Mouse (Mus musculus) liver, postnatal 0 days (tissue): ENCODE measurements at regions not wholly inside any gene's neighbourhood (a gene's known extent, or its start where the extent isn't known, plus 50 kb on each side); places are given as distances from the start of the nearest gene placed in this dataset.

Experiments
- ATAC-seq: fragments of 200-750 bp; cut with Nextera tagmentation; 2 replicates; pipeline ENCODE4 v1.8.0; 2017; ENCODE audit warnings: mild to moderate bottlenecking, moderate library complexity
- DNase-seq: peaks from one replicate; pipeline ENCODE4 v3.0.0-alpha.2; 2016
- H3K27ac ChIP-seq: fragments of 300-500 bp; sonication (generic); 2 replicates; pipeline ENCODE4 v1.5.1; 2014; ENCODE audit warnings: antibody characterized with exemption, moderate library complexity, mild to moderate bottlenecking, low read depth
- H3K27me3 ChIP-seq: fragments of 300-500 bp; sonication (generic); 2 replicates; pipeline ENCODE4 v1.6.1; 2014; ENCODE audit warnings: low read length, control low read depth, mixed read lengths; ENCODE audit not compliant: insufficient read depth
- H3K36me3 ChIP-seq: fragments of 300-500 bp; sonication (generic); replicated peaks from 2 replicates; pipeline ENCODE4 v1.6.1; 2014; ENCODE audit warnings: mild to moderate bottlenecking, control low read depth, low read length, moderate library complexity, mixed read lengths; ENCODE audit not compliant: insufficient read depth
- H3K4me1 ChIP-seq: fragments of 300-500 bp; sonication (generic); 2 replicates; pipeline ENCODE4 v1.6.1; 2014; ENCODE audit warnings: antibody characterized with exemption, mild to moderate bottlenecking, control low read depth; ENCODE audit not compliant: insufficient read depth
- H3K4me2 ChIP-seq: fragments of 300-500 bp; sonication (generic); 2 replicates; pipeline ENCODE4 v1.6.1; 2014; ENCODE audit warnings: low read depth, mild to moderate bottlenecking, low read length, moderate library complexity, mixed read lengths
- H3K4me3 ChIP-seq: fragments of 300-500 bp; sonication (generic); 2 replicates; pipeline ENCODE4 v1.5.1; 2014; ENCODE audit warnings: low read depth, low read length
- H3K9ac ChIP-seq: fragments of 300-500 bp; sonication (generic); replicated peaks from 2 replicates; pipeline ENCODE4 v1.6.1; 2014; ENCODE audit warnings: mild to moderate bottlenecking, moderate library complexity
- H3K9me3 ChIP-seq: fragments of 300-500 bp; sonication (generic); 2 replicates; pipeline ENCODE4 v1.6.1; 2016; ENCODE audit warnings: mild to moderate bottlenecking, control low read depth, low read length, mixed read lengths
- CTCF ChIP-seq: sonication (generic); IDR thresholded peaks from 2 replicates; pipeline ENCODE4 v1.5.1; 2016; ENCODE audit warnings: antibody characterized with exemption, low read depth
- EP300 ChIP-seq: IDR thresholded peaks from 2 replicates; pipeline ENCODE4 v1.6.1; 2016; ENCODE audit warnings: antibody characterized with exemption, low read depth, mild to moderate bottlenecking
- WGBS: fragments of 180-500 bp; shearing (Covaris S2); extraction: QIAGEN DNeasy Blood & Tissue Kit; methylation state at CpG from one replicate; pipeline ENCODE4 v1.1.7; 2014; ENCODE audit not compliant: insufficient replicate concordance; 5-methylcytosine and 5-hydroxymethylcytosine counted together

DNA sequence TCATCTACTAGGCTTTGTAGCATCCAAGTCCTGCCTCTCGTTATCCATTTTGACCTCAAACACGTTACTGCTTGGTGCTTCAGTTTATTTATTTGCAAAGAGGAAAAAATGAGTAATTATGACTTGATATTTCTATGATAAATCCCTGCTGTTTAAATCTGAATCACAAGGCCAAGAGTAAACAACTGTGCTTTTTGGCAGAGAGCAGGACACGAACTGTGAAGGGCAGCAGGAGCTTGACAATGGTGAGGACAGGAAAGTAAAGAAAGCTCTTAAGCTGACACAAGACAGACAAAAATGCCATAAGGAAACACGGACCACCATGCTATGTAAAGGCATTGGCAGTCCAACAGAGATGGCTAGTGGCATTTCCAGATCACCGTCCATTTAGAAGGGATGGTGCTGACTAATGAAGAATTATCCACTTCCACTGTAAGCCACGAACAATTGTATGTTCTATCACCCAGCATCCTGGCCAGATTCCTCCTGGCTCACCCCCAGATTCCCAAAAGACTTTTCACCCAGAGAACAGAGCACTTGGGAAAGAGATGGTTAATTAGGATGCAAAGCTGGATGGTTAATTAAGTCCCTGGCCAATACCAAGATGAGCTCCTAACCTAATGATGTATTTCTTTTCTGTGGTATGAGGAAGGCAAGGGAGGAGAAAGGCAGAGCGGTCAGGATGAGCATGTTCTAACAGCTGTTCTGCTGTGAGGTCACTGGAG is 476.1 kb upstream of the Cdh5 start:
- DNase-seq (no peak), ATAC-seq (no peak)
- no peaks in the 10 kb centered on the region for H3K27me3 ChIP-seq
- no peaks in the 10 kb centered on the region for H3K4me1 ChIP-seq
- H3K4me2 ChIP-seq: no peak overlapping the region
- H3K9me3 ChIP-seq: no peaks in the 10 kb centered on the region
- H3K27ac ChIP-seq: no peak overlapping the region
- no peak overlapping the region for H3K9ac ChIP-seq
- WGBS: 67% methylated on average over 7 of the region's 7 CpGs
- TF ChIP-seq CTCF (no peak), EP300 (no peak)
- no peak overlapping the region for H3K4me3 ChIP-seq
- no peaks in the 10 kb centered on the region for H3K36me3 ChIP-seq

DNA sequence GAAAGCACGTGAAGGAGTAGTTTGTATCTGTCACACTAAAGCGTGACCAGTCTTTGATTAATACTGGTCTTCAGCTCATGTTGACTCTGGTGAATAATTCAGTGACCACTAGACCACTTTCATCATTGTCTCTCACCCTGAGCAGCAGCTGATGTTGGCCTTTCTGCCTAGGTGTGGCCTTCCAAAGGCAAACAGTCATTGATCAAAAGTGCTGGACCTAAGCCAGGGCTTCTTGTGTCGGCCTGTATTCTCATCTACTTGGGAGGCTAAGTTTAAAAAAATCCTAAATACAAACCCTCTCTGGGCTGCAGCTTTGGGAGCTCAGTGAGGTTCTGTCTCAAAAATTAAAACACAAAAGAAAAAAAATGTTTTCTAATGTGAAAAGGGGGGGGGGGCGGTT is 475.0 kb upstream of the Cdh5 start:
- Histone ChIP-seq H3K27me3 (no peaks in the 10 kb centered on the region), H3K4me2 (no peak overlapping the region), H3K27ac (no peak overlapping the region), H3K9ac (no peak overlapping the region), H3K36me3 (no peaks in the 10 kb centered on the region), H3K4me3 (no peak overlapping the region), H3K9me3 (no peaks in the 10 kb centered on the region), H3K4me1 (no peaks in the 10 kb centered on the region)
- WGBS: 56% methylated on average over 4 of the region's 4 CpGs
- DNase-seq (peak; percentile 17), ATAC-seq (no peak)
- TF ChIP-seq CTCF: no peak
- no peak for TF ChIP-seq EP300

DNA sequence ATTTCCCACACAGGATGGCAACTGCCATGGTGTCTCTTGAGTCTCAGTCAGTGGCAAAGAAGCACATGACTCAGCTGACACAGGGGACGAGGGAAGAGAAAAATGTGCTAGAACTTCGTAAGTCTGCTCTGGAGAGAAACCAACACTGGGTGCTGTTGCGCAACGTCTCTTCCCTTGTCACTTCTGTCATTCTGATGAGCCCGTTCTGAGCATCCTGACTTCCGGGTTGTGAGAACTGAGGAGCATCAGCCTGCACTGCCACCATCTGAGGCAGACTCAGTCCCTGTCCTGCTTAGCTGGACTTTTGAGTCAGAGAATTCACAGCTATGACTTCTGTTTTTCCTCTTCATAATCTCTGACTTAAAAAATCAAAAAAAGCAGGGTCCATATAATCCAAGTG is 468.9 kb upstream of the Cdh5 start:
- ATAC-seq (no peak), DNase-seq (no peak)
- 46% methylated on average over 6 of the region's 6 CpGs for WGBS
- Histone ChIP-seq H3K9me3 (no peaks in the 10 kb centered on the region), H3K36me3 (no peaks in the 10 kb centered on the region), H3K4me3 (no peak overlapping the region), H3K27me3 (no peaks in the 10 kb centered on the region), H3K27ac (no peak overlapping the region), H3K4me2 (no peak overlapping the region), H3K9ac (no peak overlapping the region), H3K4me1 (no peaks in the 10 kb centered on the region)
- no peak for TF ChIP-seq CTCF
- TF ChIP-seq EP300: no peak

DNA sequence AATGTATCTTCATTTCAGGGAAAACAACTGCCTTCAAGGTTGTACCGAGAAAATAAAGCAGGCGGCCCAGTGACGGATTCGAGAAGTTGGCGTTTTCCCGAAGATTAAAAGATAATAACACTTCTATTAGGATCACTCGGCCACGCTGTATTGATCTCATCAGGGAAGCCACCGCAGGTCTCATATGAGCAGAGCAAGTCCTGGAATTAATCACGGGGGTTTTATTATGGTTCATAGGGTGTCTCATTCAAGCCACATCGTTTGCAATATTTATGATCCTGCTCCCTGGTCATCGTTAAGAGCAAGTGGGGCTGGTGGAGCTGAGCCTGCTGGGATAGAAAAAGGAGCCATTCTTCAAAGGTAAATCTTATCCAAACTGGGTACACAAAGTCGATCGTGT is 466.5 kb upstream of the Cdh5 start:
- no peak overlapping the region for H3K4me3 ChIP-seq
- no peak overlapping the region for H3K27ac ChIP-seq
- TF ChIP-seq EP300 (no peak), CTCF (no peak)
- H3K4me1 ChIP-seq: no peaks in the 10 kb centered on the region
- no peaks in the 10 kb centered on the region for H3K9me3 ChIP-seq
- no peaks in the 10 kb centered on the region for H3K36me3 ChIP-seq
- H3K27me3 ChIP-seq: no peaks in the 10 kb centered on the region
- 86% methylated on average over 14 of the region's 14 CpGs for WGBS
- H3K4me2 ChIP-seq: no peak overlapping the region
- H3K9ac ChIP-seq: no peak overlapping the region
- no peak for ATAC-seq
- DNase-seq: no peak

DNA sequence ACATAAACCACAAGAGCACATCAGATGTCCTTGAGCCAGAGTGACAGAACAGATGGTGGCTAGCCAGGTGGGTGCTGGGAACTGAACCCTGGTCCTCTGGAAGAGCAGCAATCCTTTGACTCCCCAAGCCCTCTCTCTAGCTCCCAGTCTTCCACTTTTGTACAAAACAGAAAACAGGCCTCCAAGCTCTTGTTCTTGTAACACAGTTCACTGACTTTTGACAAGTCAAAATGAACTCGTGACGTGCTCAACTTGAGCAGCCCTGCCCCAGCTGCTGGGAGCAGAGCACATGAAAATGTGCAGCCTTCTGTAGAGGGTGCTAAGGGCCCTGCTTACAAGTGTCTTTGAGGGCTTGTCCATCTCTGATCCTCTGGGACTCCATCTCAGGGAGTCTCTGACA is 457.8 kb upstream of the Cdh5 start:
- 71% methylated on average over 2 of the region's 2 CpGs for WGBS

DNA sequence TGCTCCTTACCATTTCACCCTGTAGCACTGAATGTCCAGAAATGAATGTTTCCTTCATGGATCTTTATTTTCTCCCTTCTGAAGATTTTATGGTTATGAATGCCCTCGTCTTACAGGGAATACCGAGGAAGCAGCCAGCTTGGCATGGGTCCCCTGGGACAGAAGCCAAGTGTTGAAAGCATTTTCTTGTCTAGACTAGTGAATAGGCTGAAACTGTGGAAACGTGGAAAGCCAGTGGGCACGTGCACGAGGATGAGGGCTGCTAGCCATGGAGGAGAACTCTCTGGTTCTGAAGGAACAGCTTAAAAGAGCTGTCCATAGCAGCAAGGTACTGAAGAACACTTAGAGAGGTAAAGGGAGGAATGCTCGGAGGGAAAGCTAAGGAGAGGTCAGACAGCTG is 457.3 kb upstream of the Cdh5 start:
- Histone ChIP-seq H3K4me3 (no peak overlapping the region), H3K4me2 (no peak overlapping the region), H3K27me3 (no peaks in the 10 kb centered on the region), H3K27ac (no peak overlapping the region), H3K9me3 (no peaks in the 10 kb centered on the region), H3K36me3 (no peaks in the 10 kb centered on the region), H3K9ac (no peak overlapping the region), H3K4me1 (no peaks in the 10 kb centered on the region)
- ATAC-seq: no peak
- TF ChIP-seq EP300: no peak
- no peak for DNase-seq
- 70% methylated on average over 6 of the region's 6 CpGs for WGBS

More for the DNA sequence above, 457.8 kb upstream of the Cdh5 start:
- Histone ChIP-seq H3K4me1 (no peaks in the 10 kb centered on the region), H3K9ac (no peak overlapping the region), H3K9me3 (no peaks in the 10 kb centered on the region), H3K27ac (no peak overlapping the region), H3K4me3 (no peak overlapping the region), H3K27me3 (no peaks in the 10 kb centered on the region), H3K4me2 (no peak overlapping the region), H3K36me3 (no peaks in the 10 kb centered on the region)
- DNase-seq: no peak
- TF ChIP-seq EP300: no peak
- TF ChIP-seq CTCF: no peak
- ATAC-seq: no peak

DNA sequence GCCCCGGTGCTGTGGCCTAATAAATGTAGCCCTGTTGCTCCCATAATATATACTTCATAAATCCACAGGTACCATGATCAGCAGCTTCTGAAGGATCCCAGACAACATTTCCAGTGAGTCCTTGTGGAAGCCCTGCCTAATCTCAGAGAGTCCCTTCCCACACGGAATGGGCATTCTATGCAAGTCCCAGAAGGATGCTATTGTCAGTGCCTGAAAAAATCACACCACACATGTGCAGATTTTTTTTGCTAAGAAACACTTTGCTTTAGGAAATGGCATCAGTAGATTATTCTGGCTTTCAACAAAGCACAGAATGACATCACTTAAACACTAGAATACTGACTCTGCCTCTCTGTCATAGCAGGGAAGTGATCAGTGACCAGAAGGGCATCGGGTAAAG is 456.6 kb upstream of the Cdh5 start:
- Histone ChIP-seq H3K4me1 (no peaks in the 10 kb centered on the region), H3K27ac (no peak overlapping the region), H3K9me3 (no peaks in the 10 kb centered on the region), H3K4me2 (no peak overlapping the region), H3K36me3 (no peaks in the 10 kb centered on the region), H3K9ac (no peak overlapping the region), H3K27me3 (no peaks in the 10 kb centered on the region), H3K4me3 (no peak overlapping the region)
- WGBS: 78% methylated on average over 3 of the region's 3 CpGs
- no peak for TF ChIP-seq CTCF
- TF ChIP-seq EP300: no peak
- ATAC-seq (no peak), DNase-seq (no peak)
